Mouse (Mus musculus): ENCODE data around the gene Wnt16. TPM values are rescaled to one million over a fixed set of nuclear protein-coding genes. Genes with fewer than 3 reads are reported as not detected.

Gene Wnt16
- polyA plus RNA-seq, 1 experiment from 2014 or later: 3.9 TPM

Other genes with a start within 250 kb of the Wnt16 start
- gene Fam3c, start 68.0 kb downstream of the Wnt16 start, polyA plus RNA-seq (2014; fragmentation: Nextera tagmentation; extraction: Ambion mirVana): 64.9 and 70.4 TPM in 2 replicates

Data from embryonic facial prominence, embryonic 14.5 days (tissue).